Mouse (Mus musculus) retina, postnatal 7 days (tissue): ENCODE results near the gene AY761184.
"Not testable (repeated sequence)": the region's sequence is repeated elsewhere in the genome, so short reads cannot be mapped to it uniquely, and the experiment has no call there.

Experiments used
- DNase-seq: peaks from one replicate; pipeline ENCODE4 v3.0.0-alpha.2; 2012; ENCODE audit warnings: low read depth, low spot score

Gene AY761184

DNA sequence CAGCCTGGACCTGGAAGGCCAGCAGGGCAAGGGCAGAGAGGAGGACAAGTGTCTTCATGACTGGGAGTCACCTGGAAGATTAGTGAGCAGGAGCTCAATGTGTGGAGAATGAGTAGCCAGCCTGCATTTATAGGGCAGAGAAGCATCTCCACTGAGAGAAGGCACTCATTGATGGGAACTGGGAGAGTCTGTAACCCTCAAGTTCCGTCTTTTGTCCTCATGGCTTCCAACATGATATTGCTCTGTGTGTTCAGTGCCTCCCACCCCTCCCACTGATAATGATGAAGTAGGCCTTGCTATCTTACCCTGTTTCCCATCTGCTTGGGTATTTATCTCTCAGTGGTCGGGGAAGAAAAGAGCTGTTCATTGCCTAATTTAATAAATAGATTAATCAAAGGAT is at the start of gene AY761184:
Gene AY761184, minus strand, starts transcription at position 101 of the 400 bp plus-strand sequence.
- not testable (repeated sequence) for DNase-seq

DNA sequence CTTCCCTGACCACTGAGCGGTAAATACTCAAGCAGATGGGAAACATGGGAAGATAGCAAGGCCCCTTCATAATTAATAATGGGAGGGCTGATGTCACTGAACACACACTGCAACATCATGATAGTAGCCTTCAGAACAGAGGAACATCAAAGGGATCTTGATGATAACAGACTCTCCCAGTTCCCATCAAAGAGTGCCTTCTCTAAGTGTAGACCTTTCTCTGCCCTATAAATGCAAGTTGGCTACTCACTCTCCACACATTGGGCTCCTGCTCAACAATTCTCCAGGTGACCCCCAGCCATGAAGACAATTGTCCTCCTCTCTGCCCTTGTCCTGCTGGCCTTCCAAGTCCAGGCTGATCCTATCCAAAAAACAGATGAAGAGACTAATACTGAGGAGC is 37.9 kb downstream of the AY761184 start, which contains the start of gene Defa34:
Gene Defa34, plus strand, starts transcription at position 301 of the 400 bp plus-strand sequence.
- DNase-seq: not testable (repeated sequence)

- not testable (repeated sequence) for DNase-seq
Measured at GRCm38 (mm10) chr8:21655480-21655879, 48.0 kb downstream of the AY761184 start, which contains the start of gene Defa17. Gene Defa17 (plus strand): TSS chr8:21655780.
